Mouse (Mus musculus) telencephalon, adult 2 months (tissue): ENCODE data around the gene Zranb3.

Source experiments
- DNase-seq: peaks from one replicate; pipeline ENCODE4 v3.0.0-alpha.2; 2011; ENCODE audit warnings: low read depth, low spot score

Zranb3 gene

DNA sequence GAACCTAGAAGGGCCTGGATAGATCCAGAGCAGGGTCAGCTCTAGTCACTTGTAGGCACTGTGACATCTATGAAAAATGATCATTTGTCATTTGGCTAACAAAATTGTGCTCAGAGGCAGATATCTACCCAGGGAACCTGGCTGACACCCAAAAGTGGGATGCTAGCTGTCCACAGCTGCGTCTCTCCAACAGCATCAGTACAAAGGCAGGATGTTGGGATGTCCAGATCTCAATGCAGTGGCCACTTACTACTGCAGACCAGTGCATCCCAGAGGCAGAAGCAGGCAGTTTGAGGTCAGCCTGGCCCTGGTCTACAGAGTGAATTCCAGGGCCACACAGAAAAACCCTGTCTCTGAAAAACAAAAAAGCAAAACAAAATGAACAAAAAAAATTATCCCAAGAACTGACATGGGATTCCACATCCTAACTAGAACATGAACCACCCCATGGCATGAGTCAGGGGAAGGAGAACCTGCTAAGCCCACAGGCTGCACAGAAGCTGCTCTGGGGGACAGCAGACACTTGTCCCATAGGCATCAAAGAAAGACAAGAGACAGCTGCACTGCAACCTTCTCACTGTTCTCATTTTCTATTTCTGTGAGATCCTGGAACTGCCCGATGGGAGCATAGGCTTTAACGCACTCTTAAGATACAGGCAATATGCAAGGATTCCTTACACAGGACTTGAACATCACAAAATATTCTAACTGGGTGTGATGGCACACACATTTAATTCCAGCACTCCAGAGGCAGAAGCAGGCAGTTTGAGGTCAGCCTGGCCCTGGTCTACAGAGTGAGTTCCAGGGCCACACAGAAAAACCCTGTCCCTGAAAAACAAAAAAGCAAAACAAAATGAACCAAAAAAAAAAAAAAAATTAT, 156.9 kb downstream of the Zranb3 start:
- DNase-seq = no peak

DNA sequence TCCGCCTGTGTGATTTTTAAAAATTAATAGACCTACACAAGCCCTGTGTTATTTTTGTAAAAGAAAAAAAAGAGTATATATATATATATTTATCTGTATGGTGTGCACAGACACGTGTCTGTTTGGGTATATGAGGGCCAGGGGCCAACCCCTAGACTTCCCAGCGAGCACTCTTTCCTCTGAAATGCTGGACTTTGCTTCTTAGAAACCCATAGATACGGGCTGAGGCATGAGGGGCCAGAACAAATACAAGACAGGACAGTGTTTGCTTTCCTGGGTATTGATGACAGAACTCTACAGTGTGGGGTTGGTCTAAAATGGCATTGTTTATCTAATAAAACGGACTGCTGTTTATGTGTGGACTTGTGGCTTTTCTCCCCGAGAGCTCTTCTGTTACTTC, 159.3 kb downstream of the Zranb3 start:
- no peak for DNase-seq

DNA sequence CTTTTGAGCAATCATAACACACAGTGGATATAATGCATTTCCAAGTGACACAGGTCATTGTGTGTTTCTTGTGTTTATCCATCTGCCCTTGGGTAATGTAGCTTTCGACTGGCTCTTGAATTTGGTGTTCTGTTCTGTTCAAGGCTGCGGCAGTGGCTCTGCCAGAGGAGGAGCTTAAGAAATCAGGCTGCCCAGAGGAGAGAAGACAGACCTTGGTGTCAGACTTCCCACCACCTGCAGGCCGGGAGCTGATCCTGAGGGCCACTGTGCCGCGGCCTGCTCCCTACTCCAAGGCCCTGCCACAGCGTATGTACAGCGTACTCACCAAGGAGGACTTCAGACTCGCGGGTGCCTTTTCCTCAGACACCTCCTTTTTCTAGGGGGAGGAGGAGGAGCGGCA, 160.6 kb downstream of the Zranb3 start:
- no peak for DNase-seq

DNA sequence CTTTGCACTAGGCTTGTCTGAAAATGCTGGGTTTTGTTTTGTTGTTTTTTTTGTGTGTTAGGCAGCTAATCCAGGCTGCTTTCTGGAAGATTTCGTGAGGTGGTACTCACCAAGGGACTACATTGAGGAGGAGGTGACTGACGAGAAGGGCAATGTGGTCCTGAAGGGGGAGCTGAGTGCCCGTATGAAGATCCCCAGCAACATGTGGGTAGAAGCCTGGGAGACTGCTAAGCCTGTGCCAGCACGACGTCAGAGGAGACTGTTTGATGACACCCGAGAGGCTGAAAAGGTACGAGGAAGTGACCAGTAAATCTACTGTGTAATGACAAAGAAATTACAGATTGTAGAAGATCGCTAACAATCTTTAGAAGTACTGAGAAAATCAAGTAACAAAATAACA, 165.6 kb downstream of the Zranb3 start:
- DNase-seq = no peak

DNA sequence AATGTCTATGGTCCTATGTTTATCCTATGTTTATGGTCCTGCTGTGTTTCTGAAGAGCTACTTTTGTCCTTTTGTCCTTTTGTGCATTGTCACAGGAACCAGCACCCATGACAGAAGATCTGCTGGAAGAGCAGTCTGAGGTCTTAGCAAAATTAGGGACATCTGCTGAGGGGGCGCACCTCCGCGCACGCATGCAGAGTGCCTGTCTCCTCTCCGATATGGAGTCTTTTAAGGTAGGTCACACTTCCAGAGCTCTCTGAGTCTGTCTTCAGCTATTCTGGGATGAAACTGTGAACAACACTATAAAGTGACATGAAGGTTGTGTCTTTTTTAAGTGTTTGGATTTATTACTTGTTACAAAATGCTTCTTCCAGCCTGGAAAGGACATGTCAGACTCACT, 168.5 kb downstream of the Zranb3 start:
- peak; percentile 85 for DNase-seq

DNA sequence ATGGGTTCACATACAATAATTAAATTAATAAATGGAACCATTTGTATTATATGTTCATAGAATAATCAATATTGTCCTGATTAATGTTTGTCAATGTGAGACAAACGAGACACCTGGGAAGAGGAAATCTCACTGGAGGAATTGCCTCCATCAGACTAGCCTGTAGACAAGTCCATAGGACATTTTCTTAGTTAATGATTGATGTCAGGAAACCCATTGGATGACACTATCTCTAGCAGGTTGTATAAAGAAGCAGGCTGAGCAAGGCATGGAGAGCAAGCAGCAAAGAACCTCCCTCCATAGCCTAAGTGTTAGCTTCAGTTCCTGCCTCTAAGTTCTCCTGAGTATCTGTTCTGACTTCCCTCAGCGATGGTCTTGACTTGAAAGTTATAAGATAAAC, 169.4 kb downstream of the Zranb3 start:
- DNase-seq = no peak

DNA sequence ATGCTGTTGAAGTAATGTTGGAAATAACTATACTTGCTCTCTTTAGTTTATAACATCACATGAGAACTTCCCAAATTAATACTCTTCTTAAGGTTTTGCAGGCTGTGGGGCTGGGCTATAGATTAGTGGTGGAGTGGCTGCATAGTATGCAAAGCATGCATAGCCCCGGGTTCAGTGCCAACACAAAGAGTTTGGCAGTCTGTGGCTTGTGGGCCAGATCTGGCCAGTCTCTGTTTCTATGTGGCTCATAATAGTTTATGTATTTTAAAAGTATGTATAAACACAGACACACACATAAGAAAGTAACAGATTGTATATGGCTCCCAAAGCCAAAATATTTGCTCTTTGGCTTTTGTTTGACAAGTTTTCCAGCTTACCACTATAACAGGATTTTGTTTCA, 187.0 kb downstream of the Zranb3 start:
- DNase-seq = no peak

DNA sequence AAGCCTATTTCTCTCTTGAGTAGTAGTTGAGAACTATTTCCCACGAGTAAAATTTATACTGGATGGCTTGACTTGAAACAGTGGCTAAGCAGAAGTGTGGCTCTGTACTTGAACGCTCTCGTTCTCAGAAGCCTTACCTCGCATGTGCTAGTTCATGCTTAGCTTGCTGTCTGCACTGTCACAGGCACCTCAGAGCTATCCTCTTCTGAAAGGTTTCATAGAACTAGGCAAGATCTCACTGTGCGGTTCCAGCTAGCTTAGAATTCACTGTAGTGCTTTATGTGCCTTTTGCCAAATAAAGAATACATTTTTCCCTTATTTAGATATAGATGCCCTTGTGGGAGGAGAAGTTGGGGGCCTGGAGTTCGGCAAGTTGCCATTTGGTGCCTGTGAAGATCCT, 187.5 kb downstream of the Zranb3 start:
- no peak for DNase-seq

DNA sequence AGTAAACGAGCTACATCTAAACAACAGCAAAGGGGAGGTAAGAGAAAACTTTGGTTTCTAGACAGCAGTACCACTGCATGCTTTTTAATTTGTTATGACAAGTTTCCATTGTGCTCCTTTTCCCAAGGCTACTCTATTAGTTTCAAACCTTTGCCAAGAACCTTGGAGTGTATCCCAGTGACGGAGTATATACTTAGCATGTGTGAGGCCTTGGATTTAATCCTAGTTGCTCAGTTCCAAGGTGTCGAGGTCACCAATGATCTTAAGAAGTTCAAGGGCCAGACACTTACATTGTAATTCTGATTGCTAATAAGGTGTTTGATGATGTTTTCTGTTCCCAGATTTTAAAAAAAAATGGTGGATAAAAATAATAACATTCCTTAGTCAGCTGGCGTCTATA, 189.7 kb downstream of the Zranb3 start:
- DNase-seq = no peak

DNA sequence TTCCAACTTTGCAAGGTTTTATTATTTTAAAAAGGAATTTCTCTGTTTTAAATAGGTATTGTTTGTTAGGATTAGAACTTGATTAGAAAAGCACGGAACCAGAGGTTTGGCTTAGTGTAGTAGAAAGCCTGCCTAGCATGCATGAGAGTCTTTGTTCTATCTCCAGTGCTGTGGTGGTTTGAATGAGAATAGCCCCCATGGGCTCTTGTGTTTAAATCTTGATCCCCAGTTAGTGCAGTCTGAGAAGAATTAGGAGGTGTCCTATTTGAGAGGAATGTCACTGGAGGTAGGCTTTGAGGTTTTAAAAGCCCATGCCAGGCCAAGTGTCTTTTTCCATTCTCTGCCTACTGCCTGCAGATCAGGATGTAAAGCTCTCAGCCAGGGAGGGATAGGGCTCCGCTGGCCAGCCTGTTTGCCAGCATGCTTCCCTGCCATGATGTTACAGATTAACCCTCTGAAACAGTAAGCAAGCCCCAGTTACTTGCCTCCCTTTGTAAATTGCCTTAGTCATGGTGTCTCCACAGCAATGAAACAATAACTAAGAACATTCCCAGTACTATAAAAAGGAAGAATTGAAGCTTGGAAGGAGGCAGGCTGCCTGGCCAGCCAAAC, 198.0 kb downstream of the Zranb3 start:
- no peak for DNase-seq
